Mouse (Mus musculus) forebrain, embryonic 16.5 days (tissue): Measurements from ENCODE around the gene Timm17a. TPM values are rescaled to one million over a fixed set of nuclear protein-coding genes. Genes with fewer than 3 reads are reported as not detected.

Source experiments
- ATAC-seq: fragments of 200-750 bp; cut with Nextera tagmentation; 2 replicates; pipeline ENCODE4 v1.8.0; 2017; ENCODE audit warnings: mild to moderate bottlenecking, moderate library complexity
- H3K27ac ChIP-seq: fragments of 300-500 bp; sonication (generic); 2 replicates; pipeline ENCODE4 v1.5.1; 2014; ENCODE audit warnings: low read length, control low read depth
- H3K27me3 ChIP-seq: fragments of 300-500 bp; sonication (generic); replicated peaks from 2 replicates; pipeline ENCODE4 v1.6.1; 2014; ENCODE audit warnings: low read length; ENCODE audit not compliant: control insufficient read depth, insufficient read depth
- H3K36me3 ChIP-seq: fragments of 300-500 bp; sonication (generic); 2 replicates; pipeline ENCODE4 v1.6.1; 2014; ENCODE audit not compliant: control insufficient read depth, insufficient read depth
- H3K4me1 ChIP-seq: fragments of 300-500 bp; sonication (generic); replicated peaks from 2 replicates; pipeline ENCODE4 v1.6.1; 2014; ENCODE audit warnings: low read length; ENCODE audit not compliant: control insufficient read depth, insufficient read depth
- H3K4me2 ChIP-seq: fragments of 300-500 bp; sonication (generic); 2 replicates; pipeline ENCODE4 v1.6.1; 2014; ENCODE audit warnings: mild to moderate bottlenecking, low read length, control low read depth
- H3K4me3 ChIP-seq: fragments of 300-500 bp; sonication (generic); replicated peaks from 2 replicates; pipeline ENCODE4 v1.5.1; 2014; ENCODE audit warnings: mild to moderate bottlenecking, low read length, control low read depth
- H3K9ac ChIP-seq: fragments of 300-500 bp; sonication (generic); replicated peaks from 2 replicates; pipeline ENCODE4 v1.6.1; 2014; ENCODE audit warnings: low read depth, low read length, control low read depth
- H3K9me3 ChIP-seq: fragments of 300-500 bp; sonication (generic); 2 replicates; pipeline ENCODE4 v1.6.1; 2016; ENCODE audit warnings: low read length; ENCODE audit not compliant: control insufficient read depth
- WGBS: fragments of 180-500 bp; shearing (Covaris S2); extraction: QIAGEN DNeasy Blood & Tissue Kit; methylation state at CpG from one replicate; pipeline ENCODE4 v1.1.7; 2014; 5-methylcytosine and 5-hydroxymethylcytosine counted together
- polyA plus RNA-seq: library from polyadenylated mRNA; unstranded; fragments of >200 nt; fragmentation: Nextera tagmentation; extraction: Ambion mirVana; gene quantifications from 2 replicates; pipeline ENCODE4 v1.2.1, GENCODE M21; 2015

Gene Timm17a
- polyA plus RNA-seq, 1 experiment from 2014 or later: 154 TPM

GRCm38 (mm10) chr1:135330578-135330977 lies 17.0 kb upstream of the Timm17a start:
- no peaks in the 10 kb centered on the region for H3K36me3 ChIP-seq
- H3K4me3 ChIP-seq: no peak overlapping the region
- H3K27me3 ChIP-seq: no peaks in the 10 kb centered on the region
- H3K27ac ChIP-seq: no peak overlapping the region
- no peaks in the 10 kb centered on the region for H3K4me1 ChIP-seq
- no peaks in the 10 kb centered on the region for H3K9me3 ChIP-seq
- 81% methylated on average over 6 of the region's 6 CpGs for WGBS
- no peak overlapping the region for H3K9ac ChIP-seq
- no peak for ATAC-seq
- no peak overlapping the region for H3K4me2 ChIP-seq

DNA sequence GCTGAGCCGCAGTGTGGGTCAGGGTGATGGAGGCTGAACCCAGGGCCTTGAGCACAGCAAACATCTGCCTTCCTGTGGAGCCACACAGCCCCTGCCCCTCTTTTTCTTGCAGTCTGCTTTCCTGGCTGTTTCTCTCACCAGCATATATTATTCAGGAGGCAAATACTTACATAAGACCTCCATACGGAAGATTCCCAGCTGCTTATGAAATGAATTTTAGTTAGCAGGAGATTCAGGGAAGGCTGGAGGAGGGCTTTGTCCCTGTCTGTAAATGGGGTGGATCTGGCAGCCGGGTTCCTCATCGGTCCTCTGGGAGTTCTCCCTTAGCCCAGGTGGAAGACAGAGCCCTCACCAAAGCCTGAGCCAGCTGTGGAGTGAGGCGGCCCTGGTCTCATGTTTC lies 14.8 kb upstream of the Timm17a start:
- ATAC-seq: no peak
- H3K27ac ChIP-seq: no peak overlapping the region
- H3K36me3 ChIP-seq: no peaks in the 10 kb centered on the region
- H3K4me3 ChIP-seq: no peak overlapping the region
- no peaks in the 10 kb centered on the region for H3K4me1 ChIP-seq
- no peak overlapping the region for H3K9ac ChIP-seq
- H3K4me2 ChIP-seq: no peak overlapping the region
- H3K27me3 ChIP-seq: peaks cover 2% of the 10 kb centered on the region; the same call in 1 of the 2 replicates
- H3K9me3 ChIP-seq: no peaks in the 10 kb centered on the region
- WGBS: 67% methylated on average over 5 of the region's 5 CpGs

GRCm38 (mm10) chr1:135325934-135326333 lies 12.4 kb upstream of the Timm17a start:
- Histone ChIP-seq H3K27me3 (peaks cover 2% of the 10 kb centered on the region; the same call in 1 of the 2 replicates), H3K36me3 (no peaks in the 10 kb centered on the region), H3K4me3 (no peak overlapping the region), H3K27ac (no peak overlapping the region), H3K9ac (no peak overlapping the region), H3K4me1 (no peaks in the 10 kb centered on the region), H3K9me3 (no peaks in the 10 kb centered on the region), H3K4me2 (no peak overlapping the region)
- WGBS: 82% methylated on average over 2 of the region's 2 CpGs
- ATAC-seq: no peak

DNA sequence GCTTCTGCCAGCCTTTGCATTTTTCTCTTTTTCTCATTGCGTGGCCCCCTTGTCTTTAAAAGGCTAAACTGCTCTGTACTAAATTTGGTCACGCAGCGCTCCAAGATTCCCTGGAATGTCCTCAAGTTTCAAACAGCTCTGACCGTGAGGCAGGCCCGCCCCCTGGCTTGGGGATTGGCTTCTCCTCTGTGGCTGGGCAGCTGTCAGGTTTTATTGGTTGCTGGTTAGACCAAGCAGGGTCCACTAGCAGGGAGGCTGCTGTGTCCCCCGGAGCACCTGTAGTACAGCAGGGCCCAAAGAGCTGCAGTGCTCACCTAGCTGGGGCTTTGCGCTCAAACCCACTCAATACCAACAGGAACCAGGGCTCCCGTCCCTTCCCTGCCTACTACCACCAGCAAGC lies 11.0 kb upstream of the Timm17a start, which contains the start of gene Lmod1:
Gene Lmod1 (plus strand): TSS at position 237 of the 400 bp plus-strand sequence.
- Histone ChIP-seq H3K4me2 (no peak within 1 kb of the TSS), H3K4me1 (no peaks in the 10 kb centered on the region), H3K9me3 (no peaks in the 10 kb centered on the region), H3K4me3 (no peak within 1 kb of the TSS), H3K27ac (no peak within 1 kb of the TSS), H3K36me3 (no peaks in the 10 kb centered on the region), H3K9ac (no peak within 1 kb of the TSS), H3K27me3 (peaks cover 7% of the 10 kb centered on the region; the same call in 1 of the 2 replicates)
- 13% methylated on average over 8 of the region's 8 CpGs for WGBS
- no peak for ATAC-seq

DNA sequence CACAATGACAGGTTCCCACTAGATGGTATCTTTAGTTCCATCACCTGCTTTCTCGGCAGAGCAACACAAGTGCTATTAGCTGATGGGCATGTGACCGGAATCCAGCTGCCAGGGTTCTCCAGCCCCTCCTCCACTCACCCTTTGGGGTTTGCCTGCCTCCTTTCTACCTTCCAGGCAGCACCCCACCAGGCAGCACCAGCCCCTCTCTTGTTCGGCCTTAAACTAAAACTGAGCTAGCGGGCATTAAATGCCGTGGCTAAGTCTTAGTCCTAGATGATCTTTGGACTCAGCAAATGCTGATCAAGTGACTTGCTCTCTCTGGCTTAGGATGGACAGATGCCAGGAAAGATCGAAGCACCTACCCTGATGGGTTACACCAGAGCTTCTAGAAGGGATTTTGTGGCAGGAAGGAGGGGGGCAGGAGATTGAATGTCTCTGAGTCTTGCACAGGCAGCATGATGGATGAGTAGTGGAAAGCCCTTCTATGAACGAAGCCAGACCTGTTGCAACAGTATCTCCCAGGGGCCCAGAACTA lies 9.9 kb upstream of the Timm17a start:
- H3K9me3 ChIP-seq: no peaks in the 10 kb centered on the region
- no peaks in the 10 kb centered on the region for H3K4me1 ChIP-seq
- no peak overlapping the region for H3K4me3 ChIP-seq
- WGBS: 83% methylated on average over 7 of the region's 7 CpGs
- H3K4me2 ChIP-seq: no peak overlapping the region
- no peak overlapping the region for H3K27ac ChIP-seq
- peaks cover 7% of the 10 kb centered on the region; the same call in 1 of the 2 replicates for H3K27me3 ChIP-seq
- no peak overlapping the region for H3K9ac ChIP-seq
- no peaks in the 10 kb centered on the region for H3K36me3 ChIP-seq
- no peak for ATAC-seq

DNA sequence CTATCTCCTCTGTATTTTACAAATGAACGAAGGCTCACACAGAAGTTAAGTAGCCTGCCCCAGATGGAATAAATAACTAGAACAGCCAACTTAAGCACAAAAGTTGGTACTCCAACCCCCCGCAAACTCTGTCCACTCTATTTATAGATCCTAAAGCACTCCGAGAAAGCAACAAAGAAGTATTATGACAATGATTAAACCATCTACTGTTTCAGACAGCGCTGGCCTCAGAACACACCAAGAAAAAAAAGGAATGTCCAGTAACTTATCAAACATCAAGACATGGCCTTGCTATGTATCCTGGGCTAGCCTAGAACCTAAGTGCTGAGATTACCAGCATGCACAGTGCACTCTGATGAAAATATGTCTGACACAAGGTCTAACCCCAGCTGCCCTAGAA lies 1.4 kb downstream of the Timm17a start:
- Histone ChIP-seq H3K4me1 (peaks cover 12% of the 10 kb centered on the region), H3K27ac (no peak overlapping the region), H3K4me2 (peak overlapping the region; percentile 90), H3K9ac (no peak overlapping the region), H3K27me3 (no peaks in the 10 kb centered on the region), H3K36me3 (peaks cover 12% of the 10 kb centered on the region), H3K9me3 (no peaks in the 10 kb centered on the region), H3K4me3 (no peak overlapping the region)
- ATAC-seq: no peak
- WGBS: 89% methylated on average over 4 of the region's 4 CpGs

DNA sequence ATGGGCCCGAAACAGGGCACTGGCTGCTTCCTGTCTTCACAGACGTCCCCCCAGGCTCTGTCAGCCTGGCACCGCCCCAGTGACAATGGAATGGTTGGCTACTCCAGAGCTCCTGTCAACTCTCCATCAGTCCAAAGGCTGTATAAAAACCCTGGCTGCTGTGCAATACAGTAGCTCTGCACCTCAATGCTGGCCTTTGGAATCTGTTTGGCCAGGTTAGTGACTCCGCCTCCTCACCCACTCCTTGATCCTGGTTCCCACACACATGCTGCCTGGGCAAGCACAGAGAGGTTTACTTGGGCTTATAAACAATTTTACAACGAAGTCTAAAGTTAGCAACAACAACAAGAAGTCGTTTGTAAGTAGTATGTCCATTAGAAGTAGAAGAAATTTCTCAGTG lies 2.2 kb downstream of the Timm17a start:
- ATAC-seq: no peak
- peaks cover 12% of the 10 kb centered on the region for H3K36me3 ChIP-seq
- no peak overlapping the region for H3K27ac ChIP-seq
- H3K4me1 ChIP-seq: peaks cover 12% of the 10 kb centered on the region
- H3K9me3 ChIP-seq: no peaks in the 10 kb centered on the region
- no peak overlapping the region for H3K9ac ChIP-seq
- H3K4me2 ChIP-seq: no peak overlapping the region
- H3K27me3 ChIP-seq: no peaks in the 10 kb centered on the region
- H3K4me3 ChIP-seq: no peak overlapping the region
- 78% methylated on average over 6 of the region's 6 CpGs for WGBS

DNA sequence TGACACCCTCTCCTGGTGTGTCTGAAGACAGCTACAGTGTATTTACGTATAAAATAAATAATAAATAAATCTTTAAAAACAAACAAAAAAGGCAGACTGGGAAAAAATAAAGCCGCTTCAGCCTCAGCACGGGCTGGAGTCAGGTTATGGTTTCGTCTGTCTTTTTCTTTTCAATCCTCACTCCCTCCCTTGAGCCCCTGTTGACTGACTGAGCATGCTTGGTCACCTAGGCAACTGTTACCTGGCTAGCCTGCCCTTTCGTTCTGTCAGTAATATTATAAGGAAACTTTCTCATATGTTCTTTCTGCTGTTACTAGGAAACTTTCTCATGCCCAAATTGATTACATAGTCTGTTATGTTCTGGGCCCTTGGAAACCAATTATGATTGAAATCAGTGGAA lies 22.7 kb downstream of the Timm17a start:
- Histone ChIP-seq H3K27ac (no peak overlapping the region), H3K9ac (no peak overlapping the region), H3K4me1 (no peaks in the 10 kb centered on the region), H3K4me2 (no peak overlapping the region), H3K4me3 (no peak overlapping the region), H3K9me3 (no peaks in the 10 kb centered on the region), H3K36me3 (peaks cover 6% of the 10 kb centered on the region), H3K27me3 (no peaks in the 10 kb centered on the region)
- ATAC-seq: no peak
- WGBS: 75% methylated on average over 5 of the region's 5 CpGs

DNA sequence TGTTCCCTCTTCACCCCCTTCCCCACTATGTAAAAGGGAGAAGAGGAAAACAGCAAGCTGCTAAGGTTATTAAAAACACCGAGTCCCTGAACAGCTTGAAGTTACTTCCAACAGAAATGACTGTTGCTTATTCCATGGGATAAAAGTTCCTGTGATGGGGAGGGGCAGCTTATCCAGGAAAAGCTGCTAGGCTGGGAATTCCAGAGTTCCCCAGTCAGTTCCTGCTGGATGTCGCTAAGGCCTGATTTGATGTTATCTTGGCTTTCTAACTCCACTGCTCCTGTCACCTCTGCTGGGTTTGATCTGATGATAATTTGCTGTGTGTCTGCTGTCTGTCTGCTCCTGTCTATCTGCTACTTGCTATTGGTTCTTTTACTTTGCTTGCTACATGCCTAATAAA lies 27.3 kb downstream of the Timm17a start:
- no peaks in the 10 kb centered on the region for H3K36me3 ChIP-seq
- WGBS: 76% methylated on average over 2 of the region's 2 CpGs
- H3K9ac ChIP-seq: no peak overlapping the region
- no peak overlapping the region for H3K27ac ChIP-seq
- H3K4me2 ChIP-seq: no peak overlapping the region
- no peak overlapping the region for H3K4me3 ChIP-seq
- H3K27me3 ChIP-seq: no peaks in the 10 kb centered on the region
- H3K4me1 ChIP-seq: peaks cover 11% of the 10 kb centered on the region
- H3K9me3 ChIP-seq: no peaks in the 10 kb centered on the region
- no peak for ATAC-seq

DNA sequence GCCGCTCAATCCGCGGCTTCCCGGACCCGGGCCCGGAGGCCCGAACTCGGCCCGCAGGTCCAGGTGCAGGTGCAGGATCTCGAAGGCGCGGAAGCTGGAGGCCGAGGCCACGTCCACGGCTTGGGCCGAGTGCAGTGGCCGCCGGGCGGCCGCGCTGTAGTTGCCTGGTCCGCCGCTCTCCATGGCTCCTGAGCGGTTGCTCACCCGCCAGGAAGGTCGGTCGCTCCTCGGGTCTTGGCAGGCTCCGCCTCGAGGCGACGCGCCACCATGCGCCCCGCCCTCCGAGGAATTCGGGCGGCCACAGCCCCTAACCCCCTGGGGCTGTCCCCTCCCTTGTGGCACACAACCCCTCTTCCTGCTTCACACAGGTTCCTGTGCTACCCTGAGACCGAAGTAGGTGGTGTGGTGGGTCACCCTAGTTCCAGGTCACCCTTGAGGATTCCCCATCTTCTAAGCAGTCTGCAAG lies 29.7 kb downstream of the Timm17a start, which contains the start of gene Rnpep:
Gene Rnpep (minus strand): TSS at position 259 of the 466 bp plus-strand sequence.
- ATAC-seq: peak; percentile 90
- WGBS: 0% methylated on average over 38 of the region's 39 CpGs
- H3K4me2 ChIP-seq: peak within 1 kb of the TSS; percentile 61
- peaks cover 17% of the 10 kb centered on the region for H3K4me1 ChIP-seq
- no peaks in the 10 kb centered on the region for H3K27me3 ChIP-seq
- peak within 1 kb of the TSS; percentile 98 for H3K9ac ChIP-seq
- H3K9me3 ChIP-seq: no peaks in the 10 kb centered on the region
- peak within 1 kb of the TSS; percentile 90 for H3K27ac ChIP-seq
- peak within 1 kb of the TSS; percentile 77 for H3K4me3 ChIP-seq
- no peaks in the 10 kb centered on the region for H3K36me3 ChIP-seq
